Comparison of ENCODE assay signal across 17 mouse cellular contexts in genomic region chr13:93387440-93387839, GRCm38 (mm10).
DNase-seq lines count a peak whose midpoint lies in the region; ATAC-seq lines count a peak whose summit lies in the region.
"Had no signal": no experiment of that assay in that cellular context is flagged by ENCODE, and none has a peak within 500 bp of the region (broad histone marks: within the 10 kb centered on the region; RNA-seq: fewer than 3 reads in every experiment).

No protein-coding gene starts in this region.

- H3K4me3 ChIP-seq in liver, embryonic 16.5 days (ENCODE audit: low read depth, low read length): no peak overlapping the region
- H3K4me3 ChIP-seq: gastrocnemius, adult 2 months; midbrain, embryonic 15.5 days; neural tube, embryonic 13.5 days had no signal

- peak; percentile 91 for ATAC-seq in cerebellum, adult (ENCODE audit: insufficient number of reproducible peaks, low FRiP score, low TSS enrichment)
- no peak for ATAC-seq in liver, embryonic 16.5 days (ENCODE audit: low read depth)
- ATAC-seq: hindbrain, postnatal 0 days; midbrain, embryonic 15.5 days had no signal

- H3K4me1 ChIP-seq in liver, embryonic 16.5 days (ENCODE audit: control insufficient read depth, low read depth, low read length): peaks cover 48% of the 10 kb centered on the region
- H3K4me1 ChIP-seq: midbrain, embryonic 15.5 days; neural tube, embryonic 13.5 days had no signal

- DNase-seq in cerebellum, postnatal 4 days (ENCODE audit: low spot score in 2 of 2): no peak
- peak; percentile 17 to 27 for DNase-seq in layer of hippocampus, postnatal 10 days (ENCODE audit: low spot score in 2 of 2)
- no peak for DNase-seq in layer of hippocampus, adult 11-12 months (ENCODE audit: low spot score)
- peak; percentile 46 to 60 for DNase-seq in cerebellum, postnatal 14 days
- DNase-seq in left cerebral cortex, adult 9 months (ENCODE audit: low spot score in 2 of 2): no peak
- no peak for DNase-seq in adrenal gland, adult 18-20 months (ENCODE audit: low spot score in 2 of 2)
- DNase-seq: embryo, embryonic 11 days; gastrocnemius, adult 2 months; heart, postnatal 10 days; layer of hippocampus, postnatal 36 days; lung, postnatal 36 days; spleen, adult 18-20 months had no signal

- peak overlapping the region; percentile 85 for H3K27ac ChIP-seq in liver, embryonic 16.5 days (ENCODE audit: low read length)
- H3K27ac ChIP-seq: gastrocnemius, adult 2 months; hindbrain, postnatal 0 days; midbrain, embryonic 15.5 days; neural tube, embryonic 13.5 days had no signal

- H3K27me3 ChIP-seq in liver, embryonic 16.5 days (ENCODE audit: control insufficient read depth, insufficient read depth, low read depth, low read length): no peaks in the 10 kb centered on the region
- H3K27me3 ChIP-seq: midbrain, embryonic 15.5 days; neural tube, embryonic 13.5 days had no signal

- no peaks in the 10 kb centered on the region for H3K9me3 ChIP-seq in liver, embryonic 16.5 days (replicated peaks; ENCODE audit: control insufficient read depth, low read length)
- H3K9me3 ChIP-seq: midbrain, embryonic 15.5 days; neural tube, embryonic 13.5 days had no signal

- 0 out of 2 replicates have a peak overlapping the region, but pooled peaks have one; percentile 31 for H3K9ac ChIP-seq in liver, embryonic 16.5 days (ENCODE audit: low read depth, low read length)
- H3K9ac ChIP-seq: midbrain, embryonic 15.5 days; neural tube, embryonic 13.5 days had no signal

- no peak overlapping the region for H3K4me2 ChIP-seq in liver, embryonic 16.5 days (ENCODE audit: low read depth, low read length)
- H3K4me2 ChIP-seq: midbrain, embryonic 15.5 days; neural tube, embryonic 13.5 days had no signal

- 82% methylated on average over 5 of the region's 5 CpGs for WGBS in liver, embryonic 16.5 days (ENCODE audit: insufficient replicate concordance)

- H3K36me3 ChIP-seq in liver, embryonic 16.5 days (ENCODE audit: control insufficient read depth, insufficient read depth): no peaks in the 10 kb centered on the region
- H3K36me3 ChIP-seq: midbrain, embryonic 15.5 days had no signal

Comparison
In these comparisons a context has a peak if more than half of its experiments do, and no peak if none do; other contexts are left out.
1. DNase-seq: peak in layer of hippocampus, postnatal 10 days (2 of 2) and cerebellum, postnatal 14 days (2 of 2); none in cerebellum, postnatal 4 days (0 of 2), layer of hippocampus, adult 11-12 months (single experiment), left cerebral cortex, adult 9 months (0 of 2) and adrenal gland, adult 18-20 months (0 of 2).